Mouse (Mus musculus) liver, postnatal 0 days (tissue): ENCODE data around the gene Grik4.

ENCODE experiments used
- CTCF ChIP-seq: sonication (generic); IDR thresholded peaks from 2 replicates; pipeline ENCODE4 v1.5.1; 2016; ENCODE audit warnings: antibody characterized with exemption, low read depth
- EP300 ChIP-seq: IDR thresholded peaks from 2 replicates; pipeline ENCODE4 v1.6.1; 2016; ENCODE audit warnings: antibody characterized with exemption, low read depth, mild to moderate bottlenecking

GRCm38 (mm10) chr9:42801929-42802328, 142.4 kb downstream of the Grik4 start:
- TF ChIP-seq EP300 (no peak), CTCF (no peak)
